Mouse (Mus musculus) bone marrow, adult 2 months (tissue): ENCODE results near the gene Dnajc1.

Source experiments
- CTCF ChIP-seq: fragments of 200-500 bp; IDR thresholded peaks from 2 replicates; pipeline ENCODE4 v1.5.1; 2011; ENCODE audit warnings: low read length, control low read depth; ENCODE audit not compliant: control insufficient read depth, insufficient read depth
- POLR2A ChIP-seq: fragments of 200-500 bp; IDR thresholded peaks from 2 replicates; pipeline ENCODE4 v1.6.1; 2011; ENCODE audit warnings: low read depth, mild to moderate bottlenecking, control low read depth, low read length, borderline replicate concordance; ENCODE audit not compliant: control insufficient read depth

- no peak for TF ChIP-seq POLR2A
- no peak for TF ChIP-seq CTCF
Observed at GRCm38 (mm10) chr2:18180323-18180722, 212.3 kb downstream of the Dnajc1 start.
